Mouse (Mus musculus) neural tube, embryonic 15.5 days (tissue): Measurements from ENCODE around the gene Ccl6. TPM values are rescaled to one million over a fixed set of nuclear protein-coding genes. Genes with fewer than 3 reads are reported as not detected.
"Not testable (repeated sequence)": the region's sequence is repeated elsewhere in the genome, so short reads cannot be mapped to it uniquely, and the experiment has no call there.

ENCODE experiments used
- ATAC-seq: fragments of 200-750 bp; cut with Nextera tagmentation; 2 replicates; pipeline ENCODE4 v1.8.0; 2017; ENCODE audit warnings: mild to moderate bottlenecking, moderate TSS enrichment, moderate library complexity; ENCODE audit not compliant: low FRiP score
- H3K27ac ChIP-seq: fragments of 300-500 bp; sonication (generic); replicated peaks from 2 replicates; pipeline ENCODE4 v1.5.1; 2015; ENCODE audit warnings: mild to moderate bottlenecking, inconsistent platforms
- H3K27me3 ChIP-seq: fragments of 300-500 bp; sonication (generic); replicated peaks from 2 replicates; pipeline ENCODE4 v1.6.1; 2015; ENCODE audit warnings: inconsistent platforms
- H3K36me3 ChIP-seq: fragments of 300-500 bp; sonication (generic); 2 replicates; pipeline ENCODE4 v1.6.1; 2015; ENCODE audit warnings: inconsistent platforms
- H3K4me1 ChIP-seq: fragments of 300-500 bp; sonication (generic); 2 replicates; pipeline ENCODE4 v1.6.1; 2015; ENCODE audit warnings: inconsistent platforms
- H3K4me2 ChIP-seq: fragments of 300-500 bp; sonication (generic); 2 replicates; pipeline ENCODE4 v1.6.1; 2015; ENCODE audit warnings: inconsistent platforms, mild to moderate bottlenecking, moderate library complexity
- H3K4me3 ChIP-seq: fragments of 300-500 bp; sonication (generic); replicated peaks from 2 replicates; pipeline ENCODE4 v1.5.1; 2015; ENCODE audit warnings: mild to moderate bottlenecking, inconsistent platforms
- H3K9ac ChIP-seq: fragments of 300-500 bp; sonication (generic); replicated peaks from 2 replicates; pipeline ENCODE4 v1.6.1; 2015; ENCODE audit warnings: mild to moderate bottlenecking, inconsistent platforms
- H3K9me3 ChIP-seq: fragments of 300-500 bp; sonication (generic); replicated peaks from 2 replicates; pipeline ENCODE4 v1.6.1; 2016; ENCODE audit warnings: inconsistent platforms
- WGBS: fragments of 180-500 bp; shearing (Covaris S2); methylation state at CpG from one replicate; pipeline ENCODE4 v1.1.7; 2015; ENCODE audit warnings: mixed read lengths; 5-methylcytosine and 5-hydroxymethylcytosine counted together
- polyA plus RNA-seq: library from polyadenylated mRNA; unstranded; fragments of >200 nt; fragmentation: Nextera tagmentation; extraction: Ambion mirVana; gene quantifications from 2 replicates; pipeline ENCODE4 v1.2.1, GENCODE M21; 2015

Ccl6 gene
- polyA plus RNA-seq, 1 experiment from 2014 or later = 2.8 TPM

DNA sequence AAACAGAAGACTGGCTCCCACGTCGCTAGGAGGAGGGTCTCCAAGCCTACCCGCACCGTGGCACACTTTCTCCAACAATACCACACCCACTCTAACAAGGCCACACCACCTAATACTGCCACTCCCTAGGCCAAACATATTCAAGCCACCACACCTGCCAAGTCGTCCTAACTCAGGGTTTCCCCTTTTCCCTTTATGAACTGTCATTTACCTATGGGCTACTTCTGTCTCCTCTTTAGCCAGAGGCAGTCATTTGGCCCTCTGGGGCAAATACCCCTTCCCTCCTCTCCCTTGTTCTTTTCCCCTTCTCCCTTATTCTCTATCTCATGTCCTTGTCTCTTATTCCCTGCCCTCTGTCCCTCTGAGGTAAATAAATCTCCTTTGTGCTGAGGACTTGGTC, 41.2 kb downstream of the Ccl6 start:
- WGBS = 89% methylated on average over 5 of the region's 5 CpGs

GRCm38 (mm10) chr11:83551037-83551436, 41.9 kb downstream of the Ccl6 start:
- H3K4me2 ChIP-seq, H3K27ac ChIP-seq, H3K4me3 ChIP-seq, H3K9me3 ChIP-seq, H3K4me1 ChIP-seq, ATAC-seq, H3K9ac ChIP-seq, H3K27me3 ChIP-seq, H3K36me3 ChIP-seq: not testable (repeated sequence)
- 82% methylated on average over 7 of the region's 7 CpGs for WGBS

More for the DNA sequence above, 41.2 kb downstream of the Ccl6 start:
- Histone ChIP-seq H3K4me3 (no peak overlapping the region), H3K4me2 (no peak overlapping the region), H3K27me3 (no peaks in the 10 kb centered on the region), H3K36me3 (no peaks in the 10 kb centered on the region), H3K9me3 (no peaks in the 10 kb centered on the region), H3K4me1 (peaks cover 3% of the 10 kb centered on the region; the same call in 1 of the 2 replicates), H3K9ac (no peak overlapping the region), H3K27ac (no peak overlapping the region)
- no peak for ATAC-seq

DNA sequence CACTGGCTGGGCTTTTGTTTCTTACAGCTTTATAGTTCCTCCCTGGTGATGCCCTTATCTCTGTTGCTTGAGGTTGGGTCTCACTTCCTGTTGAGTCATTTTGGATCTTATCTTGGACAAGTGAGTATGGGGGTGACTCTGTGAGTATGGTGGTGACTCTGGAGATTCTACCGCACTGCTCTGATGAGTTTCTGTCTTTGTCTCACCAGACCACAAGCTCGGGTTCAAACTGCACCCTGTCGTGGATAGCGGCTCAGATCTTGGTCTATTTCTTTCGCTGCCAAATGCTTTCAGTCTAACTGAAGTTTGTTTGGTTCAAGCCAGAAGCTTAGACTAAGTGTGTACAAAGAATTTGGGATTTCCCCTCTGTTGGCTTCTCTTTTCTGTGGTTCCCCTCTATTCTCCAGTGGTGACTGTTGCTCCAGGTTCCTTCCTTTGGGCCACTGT, 42.7 kb downstream of the Ccl6 start:
- H3K4me1 ChIP-seq = no peaks in the 10 kb centered on the region
- no peak overlapping the region for H3K4me3 ChIP-seq
- H3K36me3 ChIP-seq = no peaks in the 10 kb centered on the region
- ATAC-seq = no peak
- no peak overlapping the region for H3K9ac ChIP-seq
- H3K4me2 ChIP-seq = no peak overlapping the region
- H3K9me3 ChIP-seq = no peaks in the 10 kb centered on the region
- H3K27me3 ChIP-seq = no peaks in the 10 kb centered on the region
- no peak overlapping the region for H3K27ac ChIP-seq
- WGBS = 88% methylated on average over 5 of the region's 5 CpGs

DNA sequence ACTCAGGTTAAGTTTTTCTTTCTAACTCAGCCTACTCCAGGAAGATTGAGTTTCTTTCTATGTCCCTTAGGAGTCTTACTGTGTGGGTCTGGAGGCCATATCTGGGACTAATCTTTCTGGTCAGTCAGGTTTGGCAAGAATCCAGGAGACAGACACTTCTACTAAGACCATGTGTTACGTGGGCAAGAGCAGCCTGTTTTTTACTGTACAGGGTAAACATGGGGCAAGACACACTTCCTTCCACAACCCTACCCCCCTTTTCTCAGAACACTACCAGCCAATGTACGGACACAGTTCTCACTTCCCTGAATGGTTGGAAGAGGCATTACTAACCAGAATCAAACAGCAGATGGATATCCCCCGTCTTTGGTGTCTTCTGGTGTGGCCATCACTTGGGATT, 48.7 kb downstream of the Ccl6 start:
- 80% methylated on average over 3 of the region's 3 CpGs for WGBS
- ATAC-seq = no peak
- no peaks in the 10 kb centered on the region for H3K36me3 ChIP-seq
- no peak overlapping the region for H3K27ac ChIP-seq
- no peak overlapping the region for H3K4me3 ChIP-seq
- no peaks in the 10 kb centered on the region for H3K27me3 ChIP-seq
- H3K9ac ChIP-seq = no peak overlapping the region
- H3K9me3 ChIP-seq = no peaks in the 10 kb centered on the region
- no peaks in the 10 kb centered on the region for H3K4me1 ChIP-seq
- H3K4me2 ChIP-seq = no peak overlapping the region

DNA sequence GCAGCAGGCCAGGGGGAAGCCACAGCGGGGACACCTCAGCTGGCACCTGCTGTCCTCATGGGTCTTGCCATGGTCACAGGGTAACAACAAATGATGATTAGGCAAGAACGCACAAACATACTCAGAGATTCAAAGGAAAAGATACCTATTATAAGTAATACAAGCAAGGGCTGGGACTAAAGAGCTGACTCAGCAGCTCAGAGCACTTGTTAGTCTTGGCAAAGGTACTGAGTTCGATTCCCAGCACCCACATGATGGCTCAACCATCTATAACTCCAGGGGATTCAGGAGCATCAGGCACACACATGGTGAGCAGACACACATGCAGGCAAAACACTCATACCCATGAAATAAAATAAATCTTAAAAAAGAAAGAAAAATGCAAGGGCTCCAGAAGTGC, 51.5 kb downstream of the Ccl6 start:
- no peak overlapping the region for H3K9ac ChIP-seq
- ATAC-seq = no peak
- WGBS = 92% methylated on average over 3 of the region's 3 CpGs
- H3K4me3 ChIP-seq = no peak overlapping the region
- H3K9me3 ChIP-seq = no peaks in the 10 kb centered on the region
- H3K4me2 ChIP-seq = no peak overlapping the region
- H3K4me1 ChIP-seq = no peaks in the 10 kb centered on the region
- H3K27me3 ChIP-seq = no peaks in the 10 kb centered on the region
- no peak overlapping the region for H3K27ac ChIP-seq
- H3K36me3 ChIP-seq = no peaks in the 10 kb centered on the region

- H3K27ac ChIP-seq = no peak overlapping the region
- no peak overlapping the region for H3K4me3 ChIP-seq
- no peaks in the 10 kb centered on the region for H3K27me3 ChIP-seq
- 91% methylated on average over 2 of the region's 2 CpGs for WGBS
- H3K9me3 ChIP-seq = no peaks in the 10 kb centered on the region
- no peaks in the 10 kb centered on the region for H3K4me1 ChIP-seq
- H3K4me2 ChIP-seq = no peak overlapping the region
- ATAC-seq = no peak
- no peaks in the 10 kb centered on the region for H3K36me3 ChIP-seq
- H3K9ac ChIP-seq = no peak overlapping the region
These were observed 52.0 kb downstream of the Ccl6 start for GRCm38 (mm10) chr11:83540931-83541330.

DNA sequence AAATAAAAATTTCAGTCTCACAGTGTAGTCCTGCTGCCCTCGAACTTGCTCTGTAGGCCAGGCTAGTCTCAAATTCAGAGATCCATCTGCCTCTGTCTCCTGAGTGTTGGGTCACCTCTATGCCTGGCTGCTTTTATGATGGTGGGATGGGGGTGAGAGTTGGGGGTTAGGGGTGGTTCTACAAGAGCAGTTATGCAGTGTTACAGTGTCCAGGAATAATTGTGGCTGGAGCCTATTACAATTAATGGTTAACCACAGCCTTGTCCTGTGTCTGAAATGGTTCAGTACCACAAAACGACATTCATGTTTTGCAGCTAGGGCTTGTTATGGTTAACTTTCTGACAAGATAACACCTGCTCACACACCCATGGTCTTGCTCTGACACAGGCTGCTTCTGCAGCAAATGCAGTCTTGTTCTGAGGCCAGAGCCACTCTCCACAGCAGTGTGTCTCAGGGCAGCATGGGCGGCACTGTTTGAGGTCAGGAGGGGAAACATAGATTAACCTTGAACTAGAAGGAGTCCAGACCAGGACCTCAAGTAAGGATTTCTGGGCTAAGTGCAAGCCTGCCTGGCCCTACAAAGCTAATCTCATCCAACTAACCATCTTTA, 54.1 kb downstream of the Ccl6 start:
- Histone ChIP-seq H3K27me3 (no peaks in the 10 kb centered on the region), H3K4me1 (peaks cover 10% of the 10 kb centered on the region; the same call in 1 of the 2 replicates), H3K4me2 (no peak overlapping the region), H3K4me3 (no peak overlapping the region), H3K9me3 (no peaks in the 10 kb centered on the region), H3K9ac (no peak overlapping the region), H3K27ac (no peak overlapping the region), H3K36me3 (no peaks in the 10 kb centered on the region)
- WGBS = 82% methylated on average over 3 of the region's 3 CpGs
- no peak for ATAC-seq

Other genes starting within 250 kb of the Ccl6 start
- 38.3 and 52.2 TPM in 2 replicates for gene Rasl10b, start 183.9 kb downstream of the Ccl6 start, polyA plus RNA-seq
- 0.37 and 0.41 TPM in 2 replicates for gene Gas2l2, start 163.6 kb downstream of the Ccl6 start, polyA plus RNA-seq
- gene 1700020L24Rik, start 155.4 kb downstream of the Ccl6 start, polyA plus RNA-seq = 0.37 and 0.54 TPM in 2 replicates
- gene Mmp28, start 130.0 kb downstream of the Ccl6 start, polyA plus RNA-seq = 3.9 and 4.6 TPM in 2 replicates
- 12.7 and 14.1 TPM in 2 replicates for gene Taf15, start 120.0 kb downstream of the Ccl6 start, polyA plus RNA-seq
- not detected in 2 replicates for gene Heatr9, start 70.9 kb downstream of the Ccl6 start, polyA plus RNA-seq
- 5.1 TPM in 1 of 2 replicates, not detected in the other for gene Ccl5, start 62.6 kb downstream of the Ccl6 start, polyA plus RNA-seq
- gene Ccl9, start 14.5 kb downstream of the Ccl6 start, polyA plus RNA-seq = 2.7 and 4.5 TPM in 2 replicates
- not detected in 2 replicates for gene Rpl9-ps1, start 52.5 kb upstream of the Ccl6 start, polyA plus RNA-seq
- 0.91 and 1.9 TPM in 2 replicates for gene Ccl3, start 56.3 kb upstream of the Ccl6 start, polyA plus RNA-seq
- 1.1 and 1.5 TPM in 2 replicates for gene Ccl4, start 69.5 kb upstream of the Ccl6 start, polyA plus RNA-seq
- 0.84 and 1.1 TPM in 2 replicates for gene Wfdc17, start 110.9 kb upstream of the Ccl6 start, polyA plus RNA-seq
- 0.91 TPM in 1 of 2 replicates, not detected in the other for gene Wfdc18, start 115.9 kb upstream of the Ccl6 start, polyA plus RNA-seq
- gene Wfdc21, start 153.9 kb upstream of the Ccl6 start, polyA plus RNA-seq = 0.41 and 2.0 TPM in 2 replicates
- gene Heatr6, start 160.6 kb upstream of the Ccl6 start, polyA plus RNA-seq = 28.1 and 32.4 TPM in 2 replicates